Mouse (Mus musculus): ENCODE results near the gene Wdr6. TPM values are rescaled to one million over a fixed set of nuclear protein-coding genes. Genes with fewer than 3 reads are reported as not detected.

The Wdr6 gene
- polyA plus RNA-seq, 1 experiment from 2014 or later = 95.0 TPM

GRCm38 (mm10) chr9:108559169-108559568 is 19.4 kb downstream of the Wdr6 start:
- no peak for ATAC-seq (ENCODE audit: insufficient number of reproducible peaks, low FRiP score, low TSS enrichment, low read depth)
- H3K4me2 ChIP-seq = no peak overlapping the region
- H3K9me3 ChIP-seq = no peaks in the 10 kb centered on the region
- H3K9ac ChIP-seq = no peak overlapping the region
- 78% methylated on average over 4 of the region's 4 CpGs for WGBS
- H3K4me3 ChIP-seq = no peak overlapping the region
- H3K4me1 ChIP-seq = peaks cover 10% of the 10 kb centered on the region
- H3K36me3 ChIP-seq = peaks cover 72% of the 10 kb centered on the region
- no peak overlapping the region for H3K27ac ChIP-seq
- H3K27me3 ChIP-seq = no peaks in the 10 kb centered on the region

GRCm38 (mm10) chr9:108546875-108547274 is 31.7 kb downstream of the Wdr6 start:
- Histone ChIP-seq H3K9me3 (no peaks in the 10 kb centered on the region), H3K27ac (no peak overlapping the region), H3K4me2 (no peak overlapping the region), H3K4me1 (no peaks in the 10 kb centered on the region), H3K36me3 (peaks cover 78% of the 10 kb centered on the region), H3K27me3 (no peaks in the 10 kb centered on the region), H3K9ac (no peak overlapping the region), H3K4me3 (no peak overlapping the region)
- 98% methylated on average over 1 of the region's 1 CpGs for WGBS
- ATAC-seq (ENCODE audit: insufficient number of reproducible peaks, low FRiP score, low TSS enrichment, low read depth) = no peak

- no peak for ATAC-seq (ENCODE audit: insufficient number of reproducible peaks, low FRiP score, low TSS enrichment, low read depth)
- 92% methylated on average over 3 of the region's 3 CpGs for WGBS
- H3K36me3 ChIP-seq = peaks cover 84% of the 10 kb centered on the region
Observed at GRCm38 (mm10) chr9:108545986-108546385, 32.6 kb downstream of the Wdr6 start.

GRCm38 (mm10) chr9:108540846-108541245 is 37.7 kb downstream of the Wdr6 start:
- Histone ChIP-seq H3K27me3 (no peaks in the 10 kb centered on the region), H3K4me1 (no peaks in the 10 kb centered on the region), H3K27ac (no peak overlapping the region), H3K4me3 (no peak overlapping the region), H3K9me3 (no peaks in the 10 kb centered on the region), H3K9ac (no peak overlapping the region), H3K36me3 (peaks cover 80% of the 10 kb centered on the region), H3K4me2 (no peak overlapping the region)
- ATAC-seq (ENCODE audit: insufficient number of reproducible peaks, low FRiP score, low TSS enrichment, low read depth) = no peak

More at GRCm38 (mm10) chr9:108545986-108546385, 32.6 kb downstream of the Wdr6 start:
- H3K4me1 ChIP-seq = no peaks in the 10 kb centered on the region
- H3K4me2 ChIP-seq = no peak overlapping the region
- H3K27me3 ChIP-seq = no peaks in the 10 kb centered on the region
- no peak overlapping the region for H3K4me3 ChIP-seq
- H3K9ac ChIP-seq = no peak overlapping the region
- H3K9me3 ChIP-seq = no peaks in the 10 kb centered on the region
- no peak overlapping the region for H3K27ac ChIP-seq

GRCm38 (mm10) chr9:108531496-108531895 is 47.0 kb downstream of the Wdr6 start:
- Histone ChIP-seq H3K4me2 (no peak overlapping the region), H3K27ac (no peak overlapping the region), H3K9me3 (no peaks in the 10 kb centered on the region), H3K4me1 (no peaks in the 10 kb centered on the region), H3K27me3 (no peaks in the 10 kb centered on the region), H3K36me3 (peaks cover 75% of the 10 kb centered on the region), H3K4me3 (no peak overlapping the region), H3K9ac (no peak overlapping the region)
- WGBS = 89% methylated on average over 1 of the region's 1 CpGs
- no peak for ATAC-seq (ENCODE audit: insufficient number of reproducible peaks, low FRiP score, low TSS enrichment, low read depth)

- H3K4me3 ChIP-seq = no peak overlapping the region
- H3K27ac ChIP-seq = no peak overlapping the region
- H3K9ac ChIP-seq = no peak overlapping the region
- no peaks in the 10 kb centered on the region for H3K27me3 ChIP-seq
- peaks cover 70% of the 10 kb centered on the region for H3K36me3 ChIP-seq
- 81% methylated on average over 1 of the region's 1 CpGs for WGBS
- H3K4me1 ChIP-seq = no peaks in the 10 kb centered on the region
- no peak overlapping the region for H3K4me2 ChIP-seq
- H3K9me3 ChIP-seq = no peaks in the 10 kb centered on the region
- no peak for ATAC-seq (ENCODE audit: insufficient number of reproducible peaks, low FRiP score, low TSS enrichment, low read depth)
Observed at GRCm38 (mm10) chr9:108530954-108531353, 47.6 kb downstream of the Wdr6 start.

GRCm38 (mm10) chr9:108525400-108525799 is 53.1 kb downstream of the Wdr6 start:
- Histone ChIP-seq H3K4me2 (no peak overlapping the region), H3K4me1 (0 out of 2 replicates have a peak, but pooled peaks cover 2% of the 10 kb centered on the region), H3K9me3 (no peaks in the 10 kb centered on the region), H3K27ac (no peak overlapping the region), H3K27me3 (no peaks in the 10 kb centered on the region), H3K9ac (no peak overlapping the region), H3K4me3 (no peak overlapping the region), H3K36me3 (peaks cover 30% of the 10 kb centered on the region)
- WGBS = 83% methylated on average over 3 of the region's 3 CpGs
- ATAC-seq (ENCODE audit: insufficient number of reproducible peaks, low FRiP score, low TSS enrichment, low read depth) = no peak

GRCm38 (mm10) chr9:108523341-108523740 is 55.2 kb downstream of the Wdr6 start:
- no peak overlapping the region for H3K27ac ChIP-seq
- peaks cover 13% of the 10 kb centered on the region for H3K4me1 ChIP-seq
- no peak overlapping the region for H3K9ac ChIP-seq
- no peaks in the 10 kb centered on the region for H3K9me3 ChIP-seq
- peaks cover 14% of the 10 kb centered on the region for H3K36me3 ChIP-seq
- H3K4me3 ChIP-seq = no peak overlapping the region
- WGBS = 95% methylated on average over 4 of the region's 4 CpGs
- H3K27me3 ChIP-seq = no peaks in the 10 kb centered on the region
- no peak for ATAC-seq (ENCODE audit: insufficient number of reproducible peaks, low FRiP score, low TSS enrichment, low read depth)
- H3K4me2 ChIP-seq = no peak overlapping the region

MicroRNA genes within 50 kb of the gene (microRNA counts, 519-probe panel; counts per million panel counts)
- 2,869 counts per million, percentile 64 among the panel's probes with 10 or more counts for microRNA mmu-miR-191
- 2,664 counts per million, percentile 56 among the panel's probes with 10 or more counts for microRNA mmu-miR-425

Small RNAs within 50 kb of the gene (microRNA-seq; reads per million reads assigned to microRNA genes)
- not detected for gene Gm24083
- not detected for gene Mir191
- 1,508 reads per million, percentile 78 among the genes with 10 or more reads in this experiment for gene Mir425

Other genes starting within 250 kb of the Wdr6 start
- 621 and 657 TPM in 2 replicates for gene Gpx1, start 239.8 kb downstream of the Wdr6 start, polyA plus RNA-seq (2015; fragmentation: Nextera tagmentation; extraction: Ambion mirVana)
- gene Usp4, start 230.9 kb downstream of the Wdr6 start, polyA plus RNA-seq (2015; fragmentation: Nextera tagmentation; extraction: Ambion mirVana) = 99.6 and 108 TPM in 2 replicates
- gene 1700102P08Rik, start 185.9 kb downstream of the Wdr6 start, polyA plus RNA-seq (2015; fragmentation: Nextera tagmentation; extraction: Ambion mirVana) = 0.72 and 0.74 TPM in 2 replicates
- gene Ccdc36, start 150.3 kb downstream of the Wdr6 start, polyA plus RNA-seq (2015; fragmentation: Nextera tagmentation; extraction: Ambion mirVana) = 1.2 and 1.3 TPM in 2 replicates
- not detected in 2 replicates for gene BC048562, start 142.3 kb downstream of the Wdr6 start, polyA plus RNA-seq (2015; fragmentation: Nextera tagmentation; extraction: Ambion mirVana)
- 56.3 and 57.8 TPM in 2 replicates for gene Ccdc71, start 118.2 kb downstream of the Wdr6 start, polyA plus RNA-seq (2015; fragmentation: Nextera tagmentation; extraction: Ambion mirVana)
- 30.6 and 32.5 TPM in 2 replicates for gene Klhdc8b, start 117.2 kb downstream of the Wdr6 start, polyA plus RNA-seq (2015; fragmentation: Nextera tagmentation; extraction: Ambion mirVana)
- 78.4 and 79.9 TPM in 2 replicates for gene Lamb2, start 99.0 kb downstream of the Wdr6 start, polyA plus RNA-seq (2015; fragmentation: Nextera tagmentation; extraction: Ambion mirVana)
- gene Usp19, start 88.1 kb downstream of the Wdr6 start, polyA plus RNA-seq (2015; fragmentation: Nextera tagmentation; extraction: Ambion mirVana) = 61.4 and 63.3 TPM in 2 replicates
- 104 and 107 TPM in 2 replicates for gene Qars, start 71.0 kb downstream of the Wdr6 start, polyA plus RNA-seq (2015; fragmentation: Nextera tagmentation; extraction: Ambion mirVana)
- gene Qrich1, start 61.9 kb downstream of the Wdr6 start, polyA plus RNA-seq (2015; fragmentation: Nextera tagmentation; extraction: Ambion mirVana) = 112 TPM in 2 replicates
- 151 and 157 TPM in 2 replicates for gene Impdh2, start 18.5 kb downstream of the Wdr6 start, polyA plus RNA-seq (2015; fragmentation: Nextera tagmentation; extraction: Ambion mirVana)
- gene Ndufaf3, start 11.3 kb downstream of the Wdr6 start, polyA plus RNA-seq (2015; fragmentation: Nextera tagmentation; extraction: Ambion mirVana) = 33.6 and 40.4 TPM in 2 replicates
- 109 and 122 TPM in 2 replicates for gene Dalrd3, start 8.9 kb downstream of the Wdr6 start, polyA plus RNA-seq (2015; fragmentation: Nextera tagmentation; extraction: Ambion mirVana)
- gene P4htm, start 18.9 kb upstream of the Wdr6 start, polyA plus RNA-seq (2015; fragmentation: Nextera tagmentation; extraction: Ambion mirVana) = 8.8 and 10.8 TPM in 2 replicates
- 43.8 and 44.4 TPM in 2 replicates for gene Arih2, start 70.6 kb upstream of the Wdr6 start, polyA plus RNA-seq (2015; fragmentation: Nextera tagmentation; extraction: Ambion mirVana)
- gene Slc25a20, start 83.3 kb upstream of the Wdr6 start, polyA plus RNA-seq (2015; fragmentation: Nextera tagmentation; extraction: Ambion mirVana) = 37.1 and 38.3 TPM in 2 replicates
- 24.2 and 28.2 TPM in 2 replicates for gene Prkar2a, start 110.6 kb upstream of the Wdr6 start, polyA plus RNA-seq (2015; fragmentation: Nextera tagmentation; extraction: Ambion mirVana)
- 86.7 and 99.7 TPM in 2 replicates for gene Ip6k2, start 205.1 kb upstream of the Wdr6 start, polyA plus RNA-seq (2015; fragmentation: Nextera tagmentation; extraction: Ambion mirVana)
- gene Nckipsd, start 229.6 kb upstream of the Wdr6 start, polyA plus RNA-seq (2015; fragmentation: Nextera tagmentation; extraction: Ambion mirVana) = 17.7 and 19.0 TPM in 2 replicates
- 0.08 and 0.09 TPM in 2 replicates for gene Celsr3, start 247.6 kb upstream of the Wdr6 start, polyA plus RNA-seq (2015; fragmentation: Nextera tagmentation; extraction: Ambion mirVana)